Mouse (Mus musculus) liver, embryonic 11.5 days (tissue): ENCODE measurements at regions not wholly inside any gene's neighbourhood (a gene's known extent, or its start where the extent isn't known, plus 50 kb on each side); places are given as distances from the start of the nearest gene placed in this dataset.

Experiments
- ATAC-seq: fragments of 200-750 bp; cut with Nextera tagmentation; replicated peaks from 2 replicates; pipeline ENCODE4 v1.8.0; 2017; ENCODE audit warnings: moderate number of reproducible peaks, mild to moderate bottlenecking, moderate TSS enrichment, moderate library complexity; ENCODE audit not compliant: low FRiP score
- DNase-seq: peaks from one replicate; pipeline ENCODE4 v3.0.0-alpha.2; 2017; ENCODE audit warnings: low spot score
- H3K27ac ChIP-seq: fragments of 300-500 bp; sonication (generic); 2 replicates; pipeline ENCODE4 v1.5.1; 2014; ENCODE audit warnings: mild to moderate bottlenecking, low read depth, low read length, control low read depth
- H3K27me3 ChIP-seq: fragments of 300-500 bp; sonication (generic); replicated peaks from 2 replicates; pipeline ENCODE4 v1.6.1; 2014; ENCODE audit warnings: low read length, mixed read lengths; ENCODE audit not compliant: control insufficient read depth, insufficient read depth
- H3K36me3 ChIP-seq: fragments of 300-500 bp; sonication (generic); 2 replicates; pipeline ENCODE4 v1.6.1; 2014; ENCODE audit warnings: mild to moderate bottlenecking, low read length, moderate library complexity, mixed read lengths; ENCODE audit not compliant: control insufficient read depth, insufficient read depth
- H3K4me1 ChIP-seq: fragments of 300-500 bp; sonication (generic); replicated peaks from 2 replicates; pipeline ENCODE4 v1.6.1; 2014; ENCODE audit warnings: low read length, mixed read lengths; ENCODE audit not compliant: control insufficient read depth, insufficient read depth
- H3K4me2 ChIP-seq: fragments of 300-500 bp; sonication (generic); 2 replicates; pipeline ENCODE4 v1.6.1; 2014; ENCODE audit warnings: mild to moderate bottlenecking, control low read depth, moderate library complexity
- H3K4me3 ChIP-seq: fragments of 300-500 bp; sonication (generic); 2 replicates; pipeline ENCODE4 v1.5.1; 2014; ENCODE audit warnings: low read depth, low read length, control low read depth
- H3K9ac ChIP-seq: fragments of 300-500 bp; sonication (generic); 2 replicates; pipeline ENCODE4 v1.6.1; 2014; ENCODE audit warnings: low read depth, low read length, control low read depth
- H3K9me3 ChIP-seq: fragments of 300-500 bp; sonication (generic); 2 replicates; pipeline ENCODE4 v1.6.1; 2016; ENCODE audit warnings: low read length, inconsistent platforms, mixed read lengths; ENCODE audit not compliant: control insufficient read depth
- WGBS: fragments of 180-500 bp; shearing (Covaris S2); extraction: QIAGEN DNeasy Blood & Tissue Kit; methylation state at CpG from one replicate; pipeline ENCODE4 v1.1.7; 2014; 5-methylcytosine and 5-hydroxymethylcytosine counted together

DNA sequence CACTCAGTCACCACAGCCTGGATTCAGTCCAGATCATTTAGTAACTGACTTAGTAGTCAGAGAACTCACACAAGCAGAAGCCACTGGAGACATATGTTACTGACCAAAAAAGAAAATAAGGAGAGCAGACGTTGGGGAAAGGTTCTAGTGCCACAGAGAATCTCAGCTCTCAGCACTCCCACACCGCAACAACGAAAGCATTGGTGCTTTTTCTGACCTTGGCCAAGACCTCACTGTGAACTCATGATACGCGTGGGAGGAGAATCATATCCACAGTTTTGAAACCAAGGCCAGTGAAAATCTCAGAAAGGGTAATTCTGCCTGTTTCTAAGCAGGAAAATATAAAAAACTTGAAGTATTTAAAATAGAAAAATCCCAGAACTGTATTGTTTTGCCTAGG is 591.0 kb downstream of the Hs3st4 start:
- WGBS: 72% methylated on average over 5 of the region's 5 CpGs
- H3K4me3 ChIP-seq: no peak overlapping the region
- H3K9me3 ChIP-seq: no peaks in the 10 kb centered on the region
- no peak overlapping the region for H3K9ac ChIP-seq
- DNase-seq (no peak), ATAC-seq (no peak)
- H3K27me3 ChIP-seq: no peaks in the 10 kb centered on the region
- no peaks in the 10 kb centered on the region for H3K36me3 ChIP-seq
- H3K4me2 ChIP-seq: no peak overlapping the region
- H3K27ac ChIP-seq: no peak overlapping the region
- H3K4me1 ChIP-seq: no peaks in the 10 kb centered on the region

DNA sequence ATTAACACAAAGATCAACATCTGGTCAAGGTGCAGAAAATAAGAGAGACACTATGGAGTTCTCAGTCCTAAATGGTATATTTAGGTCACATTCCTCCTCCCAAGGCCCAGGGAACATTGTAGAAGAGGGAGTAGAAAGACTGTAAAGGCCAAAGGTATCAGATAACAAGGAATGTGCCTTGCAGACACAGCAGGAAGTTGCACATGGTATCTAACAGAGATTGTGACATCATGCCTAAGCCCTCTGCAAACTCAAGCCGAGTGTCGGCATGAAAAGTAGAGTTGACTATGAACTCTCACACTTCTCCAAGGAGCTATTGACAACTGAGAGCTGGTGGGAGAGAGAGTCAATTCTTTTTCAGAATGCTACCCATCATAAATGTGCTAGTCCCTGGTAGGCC is 598.7 kb downstream of the Hs3st4 start:
- no peak overlapping the region for H3K4me2 ChIP-seq
- H3K9ac ChIP-seq: no peak overlapping the region
- 70% methylated on average over 2 of the region's 2 CpGs for WGBS
- no peak overlapping the region for H3K27ac ChIP-seq
- no peak overlapping the region for H3K4me3 ChIP-seq
- H3K9me3 ChIP-seq: no peaks in the 10 kb centered on the region
- no peaks in the 10 kb centered on the region for H3K4me1 ChIP-seq
- ATAC-seq: no peak
- DNase-seq: no peak
- H3K36me3 ChIP-seq: no peaks in the 10 kb centered on the region
- H3K27me3 ChIP-seq: no peaks in the 10 kb centered on the region

DNA sequence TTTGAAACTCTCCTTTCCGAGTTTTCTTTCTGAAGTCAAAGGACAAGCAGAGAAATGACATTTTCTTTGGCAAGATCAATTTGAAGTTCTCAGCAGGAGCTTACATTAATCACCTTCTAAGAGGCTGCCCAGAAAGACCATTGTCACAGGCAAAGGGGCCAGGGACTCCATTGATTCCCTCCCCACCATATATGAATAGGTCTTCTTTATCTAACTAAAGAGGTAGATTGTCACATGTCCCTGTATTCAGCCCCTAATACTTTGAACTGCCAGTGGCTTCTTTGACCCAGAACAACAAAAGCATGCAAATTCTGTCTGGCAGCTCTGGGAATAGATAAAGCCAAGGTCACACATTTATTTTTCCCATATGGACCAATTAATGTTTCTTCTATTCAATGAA is 602.6 kb downstream of the Hs3st4 start:
- Histone ChIP-seq H3K27ac (no peak overlapping the region), H3K27me3 (no peaks in the 10 kb centered on the region), H3K4me2 (no peak overlapping the region), H3K4me1 (no peaks in the 10 kb centered on the region), H3K36me3 (no peaks in the 10 kb centered on the region), H3K9ac (no peak overlapping the region), H3K9me3 (no peaks in the 10 kb centered on the region), H3K4me3 (no peak overlapping the region)
- 50% methylated on average over 1 of the region's 1 CpGs for WGBS
- ATAC-seq: no peak
- DNase-seq: no peak

DNA sequence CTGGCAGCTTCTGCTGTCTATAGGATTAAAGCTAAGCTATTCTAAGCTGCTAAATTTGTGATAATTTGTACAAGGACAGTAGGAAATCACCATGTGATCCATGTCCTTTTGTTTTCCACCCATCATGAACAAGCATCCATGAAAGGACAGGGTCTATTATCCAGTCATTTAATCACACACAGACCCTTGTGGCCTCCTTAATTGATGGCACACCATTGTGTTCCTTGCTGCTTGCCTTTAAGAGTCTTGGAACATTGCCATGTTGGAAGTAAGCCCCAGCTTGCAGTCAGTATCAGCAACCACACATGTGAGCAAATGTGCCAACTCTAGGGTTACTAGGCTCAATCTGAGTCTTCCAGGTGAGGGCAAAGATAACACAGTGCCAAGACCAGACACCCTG is 608.7 kb downstream of the Hs3st4 start:
- no peak overlapping the region for H3K27ac ChIP-seq
- ATAC-seq: no peak
- H3K27me3 ChIP-seq: no peaks in the 10 kb centered on the region
- DNase-seq: no peak
- H3K9ac ChIP-seq: no peak overlapping the region
- H3K4me2 ChIP-seq: no peak overlapping the region
- H3K9me3 ChIP-seq: no peaks in the 10 kb centered on the region
- H3K4me1 ChIP-seq: no peaks in the 10 kb centered on the region
- no peaks in the 10 kb centered on the region for H3K36me3 ChIP-seq
- H3K4me3 ChIP-seq: no peak overlapping the region

DNA sequence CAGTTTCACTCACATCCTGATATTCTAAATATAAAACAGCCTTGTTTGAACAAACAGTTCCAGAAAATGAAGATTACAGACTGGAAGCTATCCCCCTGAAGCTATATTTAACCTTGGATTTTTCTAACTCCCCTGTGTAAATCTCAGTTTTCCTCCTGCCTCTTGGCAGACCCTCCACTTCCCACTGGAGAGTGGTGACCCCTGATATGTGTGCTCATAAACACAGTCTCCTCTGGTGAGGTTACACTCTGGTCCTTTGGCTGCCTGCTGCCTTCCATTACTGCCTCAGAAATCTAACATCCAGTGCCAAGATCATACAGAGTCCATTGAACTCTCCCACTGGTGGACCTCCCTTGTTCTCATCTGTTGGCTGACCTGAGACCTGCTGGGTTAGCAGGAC is 610.8 kb downstream of the Hs3st4 start:
- H3K27me3 ChIP-seq: no peaks in the 10 kb centered on the region

GRCm38 (mm10) chr7:124600767-124601166 is 618.1 kb downstream of the Hs3st4 start:
- Histone ChIP-seq H3K27me3 (no peaks in the 10 kb centered on the region), H3K27ac (no peak overlapping the region), H3K9me3 (no peaks in the 10 kb centered on the region), H3K4me1 (no peaks in the 10 kb centered on the region), H3K4me3 (no peak overlapping the region), H3K4me2 (no peak overlapping the region), H3K36me3 (no peaks in the 10 kb centered on the region), H3K9ac (no peak overlapping the region)
- DNase-seq (no peak), ATAC-seq (no peak)
- WGBS: 83% methylated on average over 6 of the region's 6 CpGs

More for the DNA sequence above, 610.8 kb downstream of the Hs3st4 start:
- H3K27ac ChIP-seq: no peak overlapping the region
- H3K4me2 ChIP-seq: no peak overlapping the region
- no peaks in the 10 kb centered on the region for H3K36me3 ChIP-seq
- ATAC-seq (no peak), DNase-seq (no peak)
- no peaks in the 10 kb centered on the region for H3K4me1 ChIP-seq
- H3K9ac ChIP-seq: no peak overlapping the region
- no peaks in the 10 kb centered on the region for H3K9me3 ChIP-seq
- no peak overlapping the region for H3K4me3 ChIP-seq

GRCm38 (mm10) chr7:124604581-124604980 is 621.9 kb downstream of the Hs3st4 start:
- no peak overlapping the region for H3K4me2 ChIP-seq
- ATAC-seq (no peak), DNase-seq (no peak)
- WGBS: 80% methylated on average over 2 of the region's 2 CpGs
- H3K36me3 ChIP-seq: no peaks in the 10 kb centered on the region
- H3K27ac ChIP-seq: no peak overlapping the region
- H3K4me3 ChIP-seq: no peak overlapping the region
- no peaks in the 10 kb centered on the region for H3K9me3 ChIP-seq
- no peak overlapping the region for H3K9ac ChIP-seq
- no peaks in the 10 kb centered on the region for H3K4me1 ChIP-seq
- H3K27me3 ChIP-seq: no peaks in the 10 kb centered on the region

GRCm38 (mm10) chr7:124605978-124606377 is 623.3 kb downstream of the Hs3st4 start:
- H3K27ac ChIP-seq: no peak overlapping the region
- no peak overlapping the region for H3K9ac ChIP-seq
- no peak overlapping the region for H3K4me2 ChIP-seq
- DNase-seq: no peak
- H3K4me1 ChIP-seq: no peaks in the 10 kb centered on the region
- WGBS: 77% methylated on average over 1 of the region's 1 CpGs
- no peaks in the 10 kb centered on the region for H3K9me3 ChIP-seq
- no peaks in the 10 kb centered on the region for H3K36me3 ChIP-seq
- H3K4me3 ChIP-seq: no peak overlapping the region
- no peak for ATAC-seq
- H3K27me3 ChIP-seq: no peaks in the 10 kb centered on the region

- H3K4me2 ChIP-seq: no peak overlapping the region
- H3K27ac ChIP-seq: no peak overlapping the region
- no peak overlapping the region for H3K4me3 ChIP-seq
- no peaks in the 10 kb centered on the region for H3K9me3 ChIP-seq
- no peak for DNase-seq
- no peaks in the 10 kb centered on the region for H3K27me3 ChIP-seq
- H3K36me3 ChIP-seq: no peaks in the 10 kb centered on the region
- no peak for ATAC-seq
- H3K9ac ChIP-seq: no peak overlapping the region
- H3K4me1 ChIP-seq: no peaks in the 10 kb centered on the region
These were observed 624.4 kb downstream of the Hs3st4 start for GRCm38 (mm10) chr7:124607061-124607460.
